Mouse (Mus musculus): ENCODE data around the gene Gm44511.

- no peak for TF ChIP-seq ZNF384 (IDR thresholded peaks at IDR 0.05; ENCODE audit: low read depth, low read length)
- no peak for TF ChIP-seq CHD2 (IDR thresholded peaks at IDR 0.05; ENCODE audit: low read depth, low read length)
- no peak for TF ChIP-seq HCFC1 (IDR thresholded peaks at IDR 0.05; ENCODE audit: borderline replicate concordance, insufficient read depth, low read length)
- TF ChIP-seq ZC3H11A (IDR thresholded peaks at IDR 0.05; ENCODE audit: borderline replicate concordance, low read depth, low read length), result no peak
Observed at GRCm38 (mm10) chr6:128764598-128764997, 61.5 kb downstream of the Gm44511 start.
